Mouse (Mus musculus): ENCODE measurements around the gene 1700016H13Rik. TPM values are rescaled to one million over a fixed set of nuclear protein-coding genes. Genes with fewer than 3 reads are reported as not detected.

Gene 1700016H13Rik
- polyA plus RNA-seq, 1 experiment from 2014 or later: 0.28 TPM

DNA sequence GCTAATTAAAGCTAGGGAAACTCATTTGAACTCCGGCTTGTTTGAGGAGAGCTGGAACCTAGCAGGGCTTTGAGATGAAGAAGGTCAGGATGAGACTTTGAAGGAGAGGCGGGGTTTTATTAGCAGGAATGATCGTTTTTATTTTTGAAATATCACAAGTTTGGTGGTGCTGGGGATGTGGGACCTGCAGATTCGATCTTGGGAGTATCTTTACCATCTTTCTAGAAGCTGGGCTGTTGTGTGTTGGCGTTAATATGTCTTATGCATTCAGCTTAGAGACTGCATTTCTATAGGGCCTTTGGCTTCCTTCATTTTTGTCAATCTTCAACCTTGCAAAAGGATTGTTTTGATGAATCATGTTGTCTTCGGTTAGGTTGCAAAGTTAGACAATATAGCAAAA lies 38.3 kb upstream of the 1700016H13Rik start:
- no peak overlapping the region for H3K4me3 ChIP-seq (ENCODE audit: low read depth, low read length)
- no peak overlapping the region for H3K9ac ChIP-seq (replicated peaks; ENCODE audit: low read length)
- DNase-seq (ENCODE audit: low spot score): no peak
- H3K4me2 ChIP-seq (ENCODE audit: low read depth, low read length): no peak overlapping the region
- no peak for ATAC-seq (replicated peaks; ENCODE audit: insufficient number of reproducible peaks, low FRiP score, low TSS enrichment, low read depth)
- H3K9me3 ChIP-seq (replicated peaks; ENCODE audit: control insufficient read depth, low read length): no peaks in the 10 kb centered on the region
- no peak overlapping the region for H3K27ac ChIP-seq (replicated peaks; ENCODE audit: low read depth, low read length)
- H3K36me3 ChIP-seq (replicated peaks; ENCODE audit: control insufficient read depth, insufficient read depth, low read depth, low read length): no peaks in the 10 kb centered on the region
- WGBS: 46% methylated on average over 6 of the region's 6 CpGs
- peaks cover 21% of the 10 kb centered on the region for H3K27me3 ChIP-seq (ENCODE audit: control insufficient read depth, insufficient read depth, low read length)
- H3K4me1 ChIP-seq (ENCODE audit: control insufficient read depth, insufficient read depth, low read length): no peaks in the 10 kb centered on the region

DNA sequence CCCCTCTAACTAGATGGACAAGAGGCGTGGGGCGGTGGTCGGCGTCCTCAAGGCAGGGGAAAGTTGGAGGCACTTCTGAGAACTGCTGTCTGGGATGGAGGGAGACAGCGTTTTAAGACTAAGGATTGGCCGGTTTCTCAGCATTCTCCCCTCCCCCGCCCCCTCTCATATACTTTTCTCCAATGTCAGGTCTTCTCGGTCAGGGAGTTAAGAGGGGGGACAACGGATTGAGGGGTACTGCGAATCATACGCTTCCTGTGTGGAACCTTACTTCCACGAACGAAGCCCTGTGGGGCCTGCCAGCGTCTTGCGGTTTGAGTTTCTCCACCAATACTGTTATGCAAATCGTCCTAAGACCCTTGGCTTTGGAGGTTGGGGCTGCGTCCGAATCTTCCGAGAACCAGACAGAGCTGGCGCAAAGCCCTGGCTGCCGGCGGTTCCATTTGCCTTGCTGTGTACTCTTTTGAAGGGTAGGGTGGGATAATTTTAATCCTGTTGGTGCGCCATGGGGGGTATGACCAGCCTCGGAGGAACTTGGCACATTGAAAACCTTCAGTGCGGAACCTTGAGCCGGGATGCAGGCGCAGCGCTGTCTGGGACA lies 37.3 kb upstream of the 1700016H13Rik start:
- peak overlapping the region; percentile 47 for H3K9ac ChIP-seq (replicated peaks; ENCODE audit: low read length)
- DNase-seq (ENCODE audit: low spot score) (peak; percentile 27), ATAC-seq (replicated peaks; ENCODE audit: insufficient number of reproducible peaks, low FRiP score, low TSS enrichment, low read depth) (no peak)
- H3K4me2 ChIP-seq (ENCODE audit: low read depth, low read length): peak overlapping the region; percentile 99
- H3K4me3 ChIP-seq (ENCODE audit: low read depth, low read length): peak overlapping the region; percentile 57
- H3K27me3 ChIP-seq (ENCODE audit: control insufficient read depth, insufficient read depth, low read length): peaks cover 21% of the 10 kb centered on the region
- H3K9me3 ChIP-seq (replicated peaks; ENCODE audit: control insufficient read depth, low read length): no peaks in the 10 kb centered on the region
- WGBS: under 1% methylated on average over 28 of the region's 28 CpGs
- H3K27ac ChIP-seq (replicated peaks; ENCODE audit: low read depth, low read length): no peak overlapping the region
- H3K36me3 ChIP-seq (replicated peaks; ENCODE audit: control insufficient read depth, insufficient read depth, low read depth, low read length): no peaks in the 10 kb centered on the region
- H3K4me1 ChIP-seq (ENCODE audit: control insufficient read depth, insufficient read depth, low read length): no peaks in the 10 kb centered on the region

DNA sequence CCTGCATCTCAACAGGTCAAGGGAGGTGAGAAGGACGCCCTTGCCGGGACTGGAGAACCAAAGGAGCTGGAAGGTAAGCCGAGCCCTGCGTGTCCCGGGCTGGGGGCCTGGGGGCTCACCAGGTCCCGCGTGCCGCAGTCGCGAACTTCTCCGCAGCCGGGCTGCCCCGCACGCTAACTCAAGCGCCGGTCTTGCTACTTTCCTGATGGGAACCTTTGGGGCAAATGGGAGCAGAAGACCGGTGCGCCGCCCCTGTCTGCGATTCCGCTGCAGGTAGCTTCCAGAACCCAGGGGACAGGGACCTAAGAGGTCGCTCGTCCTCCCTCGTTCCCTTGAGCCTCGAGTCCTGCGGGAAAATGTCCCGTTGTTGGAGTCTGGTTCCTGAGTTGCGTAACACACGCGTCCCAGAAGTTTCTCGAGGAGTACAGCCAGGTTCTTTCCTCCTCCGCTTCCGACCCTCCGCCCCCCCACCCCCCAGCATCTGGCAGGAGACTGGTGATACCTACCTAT lies 36.8 kb upstream of the 1700016H13Rik start:
- no peaks in the 10 kb centered on the region for H3K36me3 ChIP-seq (replicated peaks; ENCODE audit: control insufficient read depth, insufficient read depth, low read depth, low read length)
- ATAC-seq (replicated peaks; ENCODE audit: insufficient number of reproducible peaks, low FRiP score, low TSS enrichment, low read depth): no peak
- WGBS: under 1% methylated on average over 34 of the region's 34 CpGs
- H3K4me3 ChIP-seq (ENCODE audit: low read depth, low read length): peak overlapping the region; percentile 57
- DNase-seq (ENCODE audit: low spot score): no peak
- peak overlapping the region; percentile 99 for H3K4me2 ChIP-seq (ENCODE audit: low read depth, low read length)
- H3K9me3 ChIP-seq (replicated peaks; ENCODE audit: control insufficient read depth, low read length): no peaks in the 10 kb centered on the region
- no peaks in the 10 kb centered on the region for H3K4me1 ChIP-seq (ENCODE audit: control insufficient read depth, insufficient read depth, low read length)
- H3K27me3 ChIP-seq (ENCODE audit: control insufficient read depth, insufficient read depth, low read length): peaks cover 21% of the 10 kb centered on the region
- H3K27ac ChIP-seq (replicated peaks; ENCODE audit: low read depth, low read length): no peak overlapping the region
- H3K9ac ChIP-seq (replicated peaks; ENCODE audit: low read length): peak overlapping the region; percentile 47

DNA sequence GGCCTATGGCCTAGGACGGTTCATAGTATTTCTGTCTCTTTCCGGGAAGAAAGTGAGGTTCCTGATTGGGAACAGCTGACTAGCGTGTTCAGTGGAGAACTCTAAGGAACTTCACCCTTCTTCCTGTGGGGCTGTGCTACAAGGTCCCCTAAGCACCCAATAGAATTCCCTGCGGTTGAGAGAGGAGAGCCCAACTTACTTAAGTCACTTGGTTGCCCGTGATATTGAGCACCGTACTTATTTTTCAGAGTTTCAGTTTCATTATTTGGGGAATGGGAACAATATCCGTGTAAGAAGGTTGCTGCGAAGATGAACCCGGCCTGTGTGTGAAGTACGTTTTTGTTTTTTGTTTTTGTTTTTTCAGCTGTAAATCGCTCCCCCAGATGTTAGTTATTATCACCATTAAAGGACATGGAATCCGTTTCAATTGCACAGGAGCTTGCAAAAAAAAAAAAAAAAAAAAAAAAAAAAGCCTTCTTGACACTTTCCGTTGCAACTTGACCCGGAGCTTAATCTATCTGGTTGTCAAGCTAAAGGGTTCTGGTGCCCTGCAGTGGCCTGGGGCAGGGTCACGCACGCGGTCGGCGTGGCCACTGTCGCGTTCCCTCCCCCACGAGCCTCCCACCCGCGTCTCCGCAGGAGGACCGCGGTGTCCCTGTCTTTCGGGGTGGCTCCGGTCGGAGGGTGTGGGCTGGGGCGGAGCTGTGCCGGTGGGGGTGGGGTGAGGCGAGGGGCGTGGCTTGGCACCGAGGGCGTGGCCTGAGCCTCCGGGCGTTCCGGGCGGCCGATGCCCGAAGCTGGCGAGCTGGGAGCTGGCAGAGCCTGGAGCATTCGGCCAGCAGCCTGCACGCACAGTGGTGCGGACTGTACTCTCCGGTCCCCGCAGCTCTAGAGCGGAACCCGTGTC lies 36.1 kb upstream of the 1700016H13Rik start, which contains the start of gene Aff1:
Gene Aff1 (plus strand): TSS at position 751 of the 907 bp plus-strand sequence.
- peak; percentile 79 for ATAC-seq (replicated peaks; ENCODE audit: insufficient number of reproducible peaks, low FRiP score, low TSS enrichment, low read depth)
- DNase-seq (ENCODE audit: low spot score): peak; percentile 75
- H3K9ac ChIP-seq (replicated peaks; ENCODE audit: low read length): peak within 1 kb of the TSS; percentile 47
- no peaks in the 10 kb centered on the region for H3K4me1 ChIP-seq (ENCODE audit: control insufficient read depth, insufficient read depth, low read length)
- no peaks in the 10 kb centered on the region for H3K9me3 ChIP-seq (replicated peaks; ENCODE audit: control insufficient read depth, low read length)
- no peak within 1 kb of the TSS for H3K27ac ChIP-seq (replicated peaks; ENCODE audit: low read depth, low read length)
- 2% methylated on average over 49 of the region's 50 CpGs for WGBS
- peak within 1 kb of the TSS; percentile 99 for H3K4me2 ChIP-seq (ENCODE audit: low read depth, low read length)
- H3K27me3 ChIP-seq (ENCODE audit: control insufficient read depth, insufficient read depth, low read length): peaks cover 21% of the 10 kb centered on the region
- peak within 1 kb of the TSS; percentile 57 for H3K4me3 ChIP-seq (ENCODE audit: low read depth, low read length)
- H3K36me3 ChIP-seq (replicated peaks; ENCODE audit: control insufficient read depth, insufficient read depth, low read depth, low read length): no peaks in the 10 kb centered on the region

DNA sequence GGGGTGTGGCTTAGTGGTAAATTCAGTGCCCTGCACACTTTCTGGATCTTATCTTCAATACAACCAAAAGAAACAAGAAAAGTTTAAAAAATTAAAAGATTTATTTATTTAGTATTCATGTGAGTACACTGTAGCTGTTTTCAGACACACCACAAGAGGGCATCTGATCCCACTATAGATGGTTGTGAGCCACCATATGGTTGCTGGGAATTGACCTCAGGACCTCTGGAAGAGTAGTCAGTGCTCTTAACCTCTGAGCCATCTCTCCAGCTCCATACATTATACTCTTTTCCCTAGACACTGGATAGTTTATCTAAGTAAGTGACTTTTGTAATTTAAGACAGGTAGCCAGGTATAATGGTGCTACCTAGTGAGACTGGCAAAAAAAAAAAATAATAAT lies 35.4 kb upstream of the 1700016H13Rik start:
- H3K4me2 ChIP-seq (ENCODE audit: low read depth, low read length): no peak overlapping the region
- no peak overlapping the region for H3K9ac ChIP-seq (replicated peaks; ENCODE audit: low read length)
- ATAC-seq (replicated peaks; ENCODE audit: insufficient number of reproducible peaks, low FRiP score, low TSS enrichment, low read depth): no peak
- no peak overlapping the region for H3K27ac ChIP-seq (replicated peaks; ENCODE audit: low read depth, low read length)
- no peak overlapping the region for H3K4me3 ChIP-seq (ENCODE audit: low read depth, low read length)
- no peak for DNase-seq (ENCODE audit: low spot score)
- H3K27me3 ChIP-seq (ENCODE audit: control insufficient read depth, insufficient read depth, low read length): peaks cover 21% of the 10 kb centered on the region
- H3K9me3 ChIP-seq (replicated peaks; ENCODE audit: control insufficient read depth, low read length): no peaks in the 10 kb centered on the region
- no peaks in the 10 kb centered on the region for H3K36me3 ChIP-seq (replicated peaks; ENCODE audit: control insufficient read depth, insufficient read depth, low read depth, low read length)
- no peaks in the 10 kb centered on the region for H3K4me1 ChIP-seq (ENCODE audit: control insufficient read depth, insufficient read depth, low read length)

DNA sequence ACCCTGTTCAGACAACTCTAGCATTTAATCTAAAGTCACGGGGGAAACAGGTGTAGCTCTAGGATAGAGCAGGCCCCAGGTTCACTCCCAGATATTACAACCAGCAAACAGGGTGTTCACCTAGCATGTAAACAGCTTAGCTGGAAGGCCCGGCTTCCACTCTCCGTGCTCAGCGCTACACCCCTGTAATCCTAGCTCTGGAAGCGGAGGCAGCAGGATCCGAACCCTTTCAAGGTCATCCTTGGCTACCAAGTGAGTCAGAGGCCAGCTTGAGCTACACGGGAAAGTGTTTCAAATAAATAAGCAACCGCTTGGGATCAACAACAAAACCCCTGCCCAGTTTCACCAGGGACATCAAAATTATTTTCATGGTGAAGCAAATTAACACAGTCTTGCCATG lies 34.4 kb upstream of the 1700016H13Rik start:
- Histone ChIP-seq H3K4me1 (ENCODE audit: control insufficient read depth, insufficient read depth, low read length) (no peaks in the 10 kb centered on the region), H3K9me3 (replicated peaks; ENCODE audit: control insufficient read depth, low read length) (no peaks in the 10 kb centered on the region), H3K4me2 (ENCODE audit: low read depth, low read length) (no peak overlapping the region), H3K27ac (replicated peaks; ENCODE audit: low read depth, low read length) (no peak overlapping the region), H3K36me3 (replicated peaks; ENCODE audit: control insufficient read depth, insufficient read depth, low read depth, low read length) (no peaks in the 10 kb centered on the region), H3K4me3 (ENCODE audit: low read depth, low read length) (no peak overlapping the region), H3K9ac (replicated peaks; ENCODE audit: low read length) (no peak overlapping the region), H3K27me3 (ENCODE audit: control insufficient read depth, insufficient read depth, low read length) (peaks cover 21% of the 10 kb centered on the region)
- ATAC-seq (replicated peaks; ENCODE audit: insufficient number of reproducible peaks, low FRiP score, low TSS enrichment, low read depth): no peak
- no peak for DNase-seq (ENCODE audit: low spot score)
- 90% methylated on average over 8 of the region's 8 CpGs for WGBS

DNA sequence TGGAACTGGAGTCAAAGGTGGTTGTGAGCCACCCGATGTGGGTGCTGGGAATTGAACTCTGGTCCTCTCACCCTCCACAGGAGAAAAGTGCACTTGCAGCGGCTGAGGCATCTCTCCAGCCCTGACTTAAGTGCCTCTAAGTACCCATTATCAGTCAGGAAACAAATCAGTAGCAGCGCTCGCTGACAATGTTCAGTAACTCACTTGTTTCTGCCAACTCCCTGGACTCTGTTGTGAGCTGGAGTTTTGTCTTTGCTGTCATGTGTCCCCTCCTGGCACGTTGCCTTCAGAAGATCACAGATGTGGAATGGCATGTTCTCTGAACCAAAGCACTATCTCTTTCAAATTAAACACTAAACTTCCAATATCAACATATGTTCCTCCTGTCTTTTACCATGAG lies 33.8 kb upstream of the 1700016H13Rik start:
- WGBS: 90% methylated on average over 5 of the region's 5 CpGs
- no peak overlapping the region for H3K4me2 ChIP-seq (ENCODE audit: low read depth, low read length)
- no peak overlapping the region for H3K9ac ChIP-seq (replicated peaks; ENCODE audit: low read length)
- DNase-seq (ENCODE audit: low spot score) (no peak), ATAC-seq (replicated peaks; ENCODE audit: insufficient number of reproducible peaks, low FRiP score, low TSS enrichment, low read depth) (no peak)
- H3K27ac ChIP-seq (replicated peaks; ENCODE audit: low read depth, low read length): no peak overlapping the region
- H3K4me3 ChIP-seq (ENCODE audit: low read depth, low read length): no peak overlapping the region
- H3K9me3 ChIP-seq (replicated peaks; ENCODE audit: control insufficient read depth, low read length): no peaks in the 10 kb centered on the region
- H3K36me3 ChIP-seq (replicated peaks; ENCODE audit: control insufficient read depth, insufficient read depth, low read depth, low read length): no peaks in the 10 kb centered on the region
- H3K4me1 ChIP-seq (ENCODE audit: control insufficient read depth, insufficient read depth, low read length): no peaks in the 10 kb centered on the region
- H3K27me3 ChIP-seq (ENCODE audit: control insufficient read depth, insufficient read depth, low read length): peaks cover 21% of the 10 kb centered on the region

DNA sequence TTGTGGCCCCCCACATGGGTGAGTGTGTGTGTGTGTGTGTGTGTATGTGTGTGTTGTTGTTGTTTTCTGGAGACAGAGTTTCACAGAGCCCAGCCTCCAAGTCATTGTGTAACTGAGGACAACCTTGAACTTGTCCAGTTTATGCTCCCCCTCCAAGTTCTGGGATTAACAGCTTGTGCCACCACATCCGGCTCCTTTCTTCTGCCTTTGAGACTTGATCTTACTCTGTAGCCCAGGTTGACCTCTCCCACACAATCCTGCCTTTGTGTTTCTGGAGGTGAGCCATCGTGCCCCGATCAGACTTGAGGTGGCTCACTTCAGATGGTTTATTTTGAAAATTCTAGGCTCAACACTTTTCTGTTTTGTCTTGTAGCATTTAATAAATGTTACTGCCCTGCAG lies 26.0 kb upstream of the 1700016H13Rik start:
- Histone ChIP-seq H3K4me3 (ENCODE audit: low read depth, low read length) (no peak overlapping the region), H3K4me1 (ENCODE audit: control insufficient read depth, insufficient read depth, low read length) (no peaks in the 10 kb centered on the region), H3K4me2 (ENCODE audit: low read depth, low read length) (no peak overlapping the region), H3K9ac (replicated peaks; ENCODE audit: low read length) (no peak overlapping the region), H3K27ac (replicated peaks; ENCODE audit: low read depth, low read length) (no peak overlapping the region), H3K9me3 (replicated peaks; ENCODE audit: control insufficient read depth, low read length) (no peaks in the 10 kb centered on the region), H3K27me3 (ENCODE audit: control insufficient read depth, insufficient read depth, low read length) (no peaks in the 10 kb centered on the region), H3K36me3 (replicated peaks; ENCODE audit: control insufficient read depth, insufficient read depth, low read depth, low read length) (no peaks in the 10 kb centered on the region)
- WGBS: 43% methylated on average over 3 of the region's 3 CpGs
- DNase-seq (ENCODE audit: low spot score) (no peak), ATAC-seq (replicated peaks; ENCODE audit: insufficient number of reproducible peaks, low FRiP score, low TSS enrichment, low read depth) (no peak)

Measured in embryonic facial prominence, embryonic 11.5 days (tissue).